Mouse (Mus musculus) cerebellum, adult 18-20 months (tissue): ENCODE results near the gene Doc2b.
"Not testable (repeated sequence)": the region's sequence is repeated elsewhere in the genome, so short reads cannot be mapped to it uniquely, and the experiment has no call there.

Experiments used
- DNase-seq, 2 experiments: peaks; one replicate each; pipeline ENCODE4 v3.0.0; 2021

Gene Doc2b

DNA sequence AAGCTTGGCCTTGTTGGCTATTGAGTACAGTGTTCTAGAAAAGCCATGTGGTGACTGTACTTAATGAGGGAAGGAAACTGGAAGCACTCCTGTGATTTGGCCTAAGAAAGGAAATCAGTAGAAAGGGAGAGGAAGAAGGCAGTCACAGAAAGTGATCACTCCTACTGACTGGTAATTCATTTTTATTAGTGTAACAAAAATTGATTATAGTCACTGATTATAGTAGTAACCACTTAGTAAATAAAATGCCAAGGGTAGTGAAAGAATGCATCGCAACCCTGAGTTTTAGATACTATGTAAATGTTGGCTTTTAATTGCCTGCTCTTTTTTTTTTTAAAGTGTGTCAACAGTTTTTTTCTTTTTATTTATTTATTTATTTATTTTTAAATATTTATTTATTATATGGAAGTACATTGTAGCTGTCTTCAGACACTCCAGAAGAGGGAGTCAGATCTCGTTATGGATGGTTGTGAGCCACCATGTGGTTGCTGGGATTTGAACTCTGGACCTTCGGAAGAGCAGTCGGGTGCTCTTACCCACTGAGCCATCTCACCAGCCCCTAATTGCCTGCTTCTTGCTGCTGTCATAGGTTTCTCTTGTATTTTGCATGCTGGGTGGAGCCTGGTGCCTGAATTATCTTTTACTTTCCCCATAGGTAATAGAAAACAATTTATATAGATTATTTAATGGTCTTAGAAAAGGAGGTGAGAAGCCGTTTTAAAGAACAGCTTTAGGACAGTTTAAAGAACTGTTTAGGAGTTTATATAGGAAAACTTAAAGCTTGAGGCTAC is 60.2 kb downstream of the Doc2b start:
- DNase-seq: no peak

DNA sequence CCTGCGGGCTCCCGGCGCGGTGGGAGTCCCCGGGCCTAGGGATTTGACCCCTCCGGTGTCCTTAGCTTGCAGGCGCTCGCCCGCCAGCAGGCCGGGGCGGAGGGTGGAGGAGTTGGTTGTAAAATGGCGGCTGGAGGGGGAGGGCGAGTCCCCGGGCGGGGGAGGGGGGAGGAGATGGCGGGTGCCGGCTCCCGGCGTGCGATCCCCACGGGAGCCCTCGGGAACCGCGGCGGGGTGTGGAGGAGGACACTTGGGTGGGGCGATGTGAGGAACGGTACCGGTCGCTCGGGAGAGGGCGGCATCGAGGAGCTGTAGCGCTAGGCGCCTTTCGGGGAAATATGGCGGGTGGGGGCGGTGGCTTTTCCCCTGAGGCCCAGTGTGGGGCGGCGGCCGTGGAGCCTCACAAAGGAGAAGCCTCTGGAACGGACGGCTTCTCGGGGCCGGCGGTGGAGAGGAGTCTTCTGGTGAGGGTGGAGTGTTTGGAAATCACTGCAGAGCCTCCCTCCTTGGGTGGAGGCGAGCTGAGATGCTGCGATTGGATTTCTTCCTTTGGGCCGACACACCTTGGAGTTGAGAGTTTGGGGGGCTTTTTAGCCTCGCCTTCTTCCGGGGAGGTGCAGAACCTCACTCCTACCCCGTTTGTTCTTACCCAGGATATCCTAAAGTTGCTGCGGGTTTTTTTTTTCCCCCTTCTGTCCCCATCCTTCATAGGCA is 62.5 kb downstream of the Doc2b start:
- DNase-seq: peak in 1 of 2 experiments; percentile 58

GRCm38 (mm10) chr11:75732434-75733226 is 63.2 kb downstream of the Doc2b start, which contains the start of gene Ywhae:
TSS of gene Ywhae (plus strand) at chr11:75732869.
- DNase-seq: peak; percentile 91 to 93

GRCm38 (mm10) chr11:75727659-75728058 is 68.2 kb downstream of the Doc2b start:
- DNase-seq: not testable (repeated sequence)

DNA sequence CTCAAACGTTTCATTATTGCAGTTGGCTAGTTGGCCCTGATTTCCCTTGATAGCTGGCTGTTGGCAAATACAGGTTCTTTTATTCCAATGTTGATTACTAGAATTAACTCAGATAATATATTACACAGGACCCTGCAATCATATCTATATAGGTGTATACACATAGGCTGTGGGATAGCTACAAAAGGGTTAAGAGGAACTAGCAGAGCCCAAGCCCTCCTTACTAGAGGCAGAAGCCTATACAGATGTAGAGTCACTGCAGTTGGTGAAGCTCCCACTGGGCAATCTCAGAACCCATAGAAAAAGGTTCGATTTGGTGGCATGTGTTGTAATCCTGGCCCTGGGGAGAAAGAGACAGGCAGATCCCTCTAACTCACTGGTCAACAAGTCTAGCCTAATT is 68.7 kb downstream of the Doc2b start:
- DNase-seq: no peak

- DNase-seq: no peak
These were observed 73.5 kb downstream of the Doc2b start for GRCm38 (mm10) chr11:75722339-75722738.
